Mouse (Mus musculus): ENCODE measurements around the gene Icam2. TPM values are rescaled to one million over a fixed set of nuclear protein-coding genes. Genes with fewer than 3 reads are reported as not detected.
"Not testable (repeated sequence)": the region's sequence is repeated elsewhere in the genome, so short reads cannot be mapped to it uniquely, and the experiment has no call there.

Gene Icam2
- polyA plus RNA-seq, 1 experiment: 23.4 TPM

DNA sequence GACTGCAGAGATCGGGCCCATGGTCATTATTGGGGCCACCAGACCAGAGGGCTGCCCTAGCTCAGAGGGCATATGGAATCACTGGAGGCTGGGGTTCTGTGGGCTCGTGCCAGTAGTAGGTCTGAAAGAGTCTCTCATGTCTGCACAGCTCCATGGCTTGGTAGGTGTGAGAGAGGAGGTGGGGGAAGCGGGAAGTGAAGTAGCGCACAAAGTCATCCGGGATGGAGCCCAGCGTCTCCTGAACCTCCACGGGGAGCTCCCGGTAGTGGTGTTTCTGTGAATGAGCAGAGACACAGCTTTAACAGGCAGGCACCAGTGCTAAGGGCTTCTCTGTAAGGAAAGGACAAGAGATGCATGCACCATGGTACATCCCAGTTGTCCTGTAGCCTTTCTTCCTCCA lies 10.6 kb upstream of the Icam2 start:
- TF ChIP-seq POLR2A (IDR thresholded peaks at IDR 0.05; ENCODE audit: borderline replicate concordance, control insufficient read depth, low read depth, low read length): no peak
- TF ChIP-seq CTCF (IDR thresholded peaks at IDR 0.05; ENCODE audit: control insufficient read depth, insufficient read depth, low read length): no peak
- Histone ChIP-seq H3K4me3 (replicated peaks; ENCODE audit: control insufficient read depth, low read depth, low read length) (no peak overlapping the region), H3K4me1 (ENCODE audit: control insufficient read depth, insufficient read depth, low read length) (no peaks in the 10 kb centered on the region), H3K27ac (ENCODE audit: control insufficient read depth, insufficient read depth, low read depth, low read length, poor library complexity) (no peak overlapping the region)
- 92% methylated on average over 8 of the region's 8 CpGs for WGBS

DNA sequence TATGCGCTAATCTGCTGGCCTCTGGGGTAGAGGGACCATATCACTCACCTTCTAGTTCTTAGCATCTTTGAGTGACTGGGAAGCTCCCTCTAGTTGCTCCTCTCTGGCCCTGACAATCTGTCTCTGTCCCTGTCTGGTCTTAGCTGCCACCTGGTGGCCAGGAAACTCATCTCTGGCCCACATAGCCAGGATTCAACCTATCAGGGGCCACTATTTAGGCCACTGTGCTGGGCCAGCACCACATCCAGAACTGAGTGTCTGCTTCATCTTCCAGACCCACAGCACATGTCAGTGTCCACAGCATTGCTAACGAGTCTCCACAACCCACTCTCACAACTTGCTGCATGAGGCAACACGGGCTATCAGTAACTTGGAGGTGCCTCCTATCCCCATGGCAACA lies 9.8 kb upstream of the Icam2 start:
- H3K4me1 ChIP-seq (ENCODE audit: control insufficient read depth, insufficient read depth, low read length): no peaks in the 10 kb centered on the region
- WGBS: 77% methylated on average over 3 of the region's 3 CpGs
- H3K27ac ChIP-seq (ENCODE audit: control insufficient read depth, insufficient read depth, low read depth, low read length, poor library complexity): no peak overlapping the region
- no peak overlapping the region for H3K4me3 ChIP-seq (replicated peaks; ENCODE audit: control insufficient read depth, low read depth, low read length)
- TF ChIP-seq CTCF (IDR thresholded peaks at IDR 0.05; ENCODE audit: control insufficient read depth, insufficient read depth, low read length) (peak; percentile 46; the same call in 1 of the 2 replicates), POLR2A (IDR thresholded peaks at IDR 0.05; ENCODE audit: borderline replicate concordance, control insufficient read depth, low read depth, low read length) (no peak)

DNA sequence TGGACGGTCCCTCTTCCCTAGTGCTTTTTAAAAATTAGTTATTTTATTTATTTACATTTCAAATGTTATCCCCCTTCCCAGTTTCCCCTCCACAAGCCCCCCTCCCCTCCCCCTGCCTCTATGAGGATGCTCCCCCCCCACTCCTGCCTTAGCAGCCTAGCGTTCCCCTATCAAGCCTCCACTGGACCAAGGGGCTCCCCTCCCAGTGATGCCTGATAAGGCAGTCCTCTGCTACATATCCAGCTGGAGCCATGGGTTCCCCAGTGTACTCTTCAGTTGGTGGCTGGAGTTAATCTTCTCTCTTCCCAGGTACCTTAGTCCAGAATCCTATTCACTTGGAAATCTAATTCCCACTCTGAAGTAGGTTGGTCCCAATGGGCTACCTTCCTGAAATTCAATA lies 6.2 kb upstream of the Icam2 start:
- 64% methylated on average over 2 of the region's 2 CpGs for WGBS

DNA sequence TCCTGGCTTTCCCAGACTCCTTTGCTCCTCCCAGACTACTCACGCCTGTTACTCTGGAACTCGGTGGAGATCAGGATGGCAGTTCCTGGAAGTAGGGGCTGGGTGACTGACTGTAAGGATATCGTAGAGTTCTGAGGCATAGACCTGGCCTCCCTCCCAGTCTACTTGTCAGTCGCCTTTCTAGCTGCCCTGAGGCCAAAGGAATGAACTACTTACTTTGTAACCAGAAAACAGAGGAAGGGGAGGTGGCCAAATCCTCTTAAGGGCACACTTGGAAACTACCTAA lies 5.4 kb upstream of the Icam2 start:
- peaks cover 2% of the 10 kb centered on the region for H3K4me1 ChIP-seq (ENCODE audit: control insufficient read depth, insufficient read depth, low read length)
- H3K4me3 ChIP-seq (replicated peaks; ENCODE audit: control insufficient read depth, low read depth, low read length): no peak overlapping the region
- WGBS: 76% methylated on average over 4 of the region's 4 CpGs
- TF ChIP-seq CTCF (IDR thresholded peaks at IDR 0.05; ENCODE audit: control insufficient read depth, insufficient read depth, low read length) (no peak), POLR2A (IDR thresholded peaks at IDR 0.05; ENCODE audit: borderline replicate concordance, control insufficient read depth, low read depth, low read length) (no peak)
- no peak overlapping the region for H3K27ac ChIP-seq (ENCODE audit: control insufficient read depth, insufficient read depth, low read depth, low read length, poor library complexity)

More for the DNA sequence above, 6.2 kb upstream of the Icam2 start:
- not testable (repeated sequence) for H3K4me1 ChIP-seq (ENCODE audit: control insufficient read depth, insufficient read depth, low read length); H3K27ac ChIP-seq (ENCODE audit: control insufficient read depth, insufficient read depth, low read depth, low read length, poor library complexity); H3K4me3 ChIP-seq (replicated peaks; ENCODE audit: control insufficient read depth, low read depth, low read length)

DNA sequence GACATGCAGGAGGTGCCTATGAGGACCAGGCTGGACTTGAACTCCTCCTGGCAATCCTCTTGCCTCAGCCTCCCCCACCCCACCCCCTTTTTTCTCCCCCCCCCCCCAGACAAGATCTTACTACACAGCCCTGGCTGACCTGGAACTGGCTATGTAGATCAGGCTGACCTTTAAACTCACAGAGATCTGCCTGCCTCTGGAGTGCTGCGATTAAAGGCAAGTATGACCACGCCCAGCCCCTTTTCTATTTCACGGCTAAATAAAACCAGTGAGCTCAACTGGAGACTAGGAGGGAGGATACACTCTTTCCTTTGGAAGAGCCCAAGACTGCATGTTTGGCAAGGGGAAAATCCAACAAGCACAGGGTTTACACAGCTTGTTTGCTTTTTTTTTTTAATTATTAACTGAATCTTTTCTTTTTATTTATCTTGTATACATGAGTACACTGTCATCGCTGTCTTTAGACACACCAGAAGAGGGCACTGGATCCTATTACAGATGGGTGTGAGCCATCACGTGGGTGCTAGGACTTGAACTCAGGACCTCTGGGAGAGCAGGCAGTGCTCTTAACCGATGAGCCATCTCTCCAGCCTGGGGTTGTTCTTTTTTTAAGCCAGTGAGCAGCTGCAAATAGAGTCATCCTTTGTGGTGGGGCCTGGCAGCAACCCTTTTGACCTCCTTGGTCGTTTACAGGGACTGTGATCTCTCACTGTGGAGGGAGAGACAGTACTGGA lies 4.9 kb upstream of the Icam2 start:
- WGBS: 72% methylated on average over 7 of the region's 7 CpGs
- Histone ChIP-seq H3K27ac (ENCODE audit: control insufficient read depth, insufficient read depth, low read depth, low read length, poor library complexity) (no peak overlapping the region), H3K4me3 (replicated peaks; ENCODE audit: control insufficient read depth, low read depth, low read length) (no peak overlapping the region), H3K4me1 (ENCODE audit: control insufficient read depth, insufficient read depth, low read length) (peaks cover 2% of the 10 kb centered on the region)
- TF ChIP-seq CTCF (IDR thresholded peaks at IDR 0.05; ENCODE audit: control insufficient read depth, insufficient read depth, low read length): no peak
- TF ChIP-seq POLR2A (IDR thresholded peaks at IDR 0.05; ENCODE audit: borderline replicate concordance, control insufficient read depth, low read depth, low read length): no peak

DNA sequence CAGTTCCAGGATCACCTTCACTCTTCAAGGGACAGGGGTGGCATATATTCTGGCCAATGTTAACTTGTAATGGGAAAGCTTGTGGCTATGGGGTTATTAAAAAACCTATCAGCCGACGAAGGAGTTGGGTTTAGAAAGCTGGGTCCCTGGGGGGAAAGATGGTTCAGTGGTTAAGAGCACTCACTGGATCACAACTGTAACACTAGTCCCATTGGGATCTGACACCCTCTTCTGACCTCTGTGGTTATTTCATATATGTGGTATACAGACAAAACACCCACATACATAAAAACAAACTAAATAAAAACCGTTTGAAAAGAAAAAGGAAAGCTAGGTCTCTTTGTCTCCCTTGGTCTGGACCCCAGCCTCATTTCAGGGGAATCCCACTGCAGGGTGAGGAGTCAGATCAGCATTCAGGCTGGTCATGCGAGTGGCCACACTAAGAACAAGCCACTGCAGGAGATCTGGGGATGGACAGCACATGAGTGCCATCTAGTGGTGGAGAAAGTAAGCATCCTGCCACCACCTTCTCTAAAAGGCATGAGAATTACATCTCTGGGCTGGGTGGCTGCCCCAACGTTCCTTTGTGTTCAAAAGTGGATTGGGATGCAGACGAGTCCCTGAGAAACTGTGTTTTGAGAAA lies 3.8 kb upstream of the Icam2 start:
- TF ChIP-seq POLR2A (IDR thresholded peaks at IDR 0.05; ENCODE audit: borderline replicate concordance, control insufficient read depth, low read depth, low read length) (no peak), CTCF (IDR thresholded peaks at IDR 0.05; ENCODE audit: control insufficient read depth, insufficient read depth, low read length) (peak; percentile 98)
- no peak overlapping the region for H3K27ac ChIP-seq (ENCODE audit: control insufficient read depth, insufficient read depth, low read depth, low read length, poor library complexity)
- WGBS: 29% methylated on average over 6 of the region's 6 CpGs
- H3K4me3 ChIP-seq (replicated peaks; ENCODE audit: control insufficient read depth, low read depth, low read length): no peak overlapping the region
- H3K4me1 ChIP-seq (ENCODE audit: control insufficient read depth, insufficient read depth, low read length): peaks cover 3% of the 10 kb centered on the region

DNA sequence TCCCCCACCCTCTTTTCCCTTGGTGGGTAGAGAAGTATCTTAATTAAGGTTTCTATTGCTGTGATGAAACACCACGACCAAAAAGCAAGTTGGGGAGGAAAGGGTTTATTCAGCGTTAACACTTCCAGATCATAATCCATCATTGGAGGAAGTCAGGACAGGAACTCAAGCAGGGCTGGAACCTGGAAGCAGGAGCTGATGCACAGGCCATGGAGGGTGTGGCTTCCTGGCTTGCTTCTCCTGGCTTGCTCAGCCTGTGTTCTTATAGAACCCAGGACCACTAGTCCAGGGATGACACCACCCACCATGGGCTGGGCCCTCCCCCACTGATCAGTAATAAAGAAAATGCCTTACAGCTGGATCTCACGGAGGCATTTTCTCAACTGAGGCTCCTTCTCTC lies 2.9 kb upstream of the Icam2 start:
- Histone ChIP-seq H3K4me3 (replicated peaks; ENCODE audit: control insufficient read depth, low read depth, low read length) (no peak overlapping the region), H3K27ac (ENCODE audit: control insufficient read depth, insufficient read depth, low read depth, low read length, poor library complexity) (no peak overlapping the region), H3K4me1 (ENCODE audit: control insufficient read depth, insufficient read depth, low read length) (peaks cover 3% of the 10 kb centered on the region)
- 42% methylated on average over 3 of the region's 3 CpGs for WGBS
- TF ChIP-seq POLR2A (IDR thresholded peaks at IDR 0.05; ENCODE audit: borderline replicate concordance, control insufficient read depth, low read depth, low read length) (no peak), CTCF (IDR thresholded peaks at IDR 0.05; ENCODE audit: control insufficient read depth, insufficient read depth, low read length) (no peak)

DNA sequence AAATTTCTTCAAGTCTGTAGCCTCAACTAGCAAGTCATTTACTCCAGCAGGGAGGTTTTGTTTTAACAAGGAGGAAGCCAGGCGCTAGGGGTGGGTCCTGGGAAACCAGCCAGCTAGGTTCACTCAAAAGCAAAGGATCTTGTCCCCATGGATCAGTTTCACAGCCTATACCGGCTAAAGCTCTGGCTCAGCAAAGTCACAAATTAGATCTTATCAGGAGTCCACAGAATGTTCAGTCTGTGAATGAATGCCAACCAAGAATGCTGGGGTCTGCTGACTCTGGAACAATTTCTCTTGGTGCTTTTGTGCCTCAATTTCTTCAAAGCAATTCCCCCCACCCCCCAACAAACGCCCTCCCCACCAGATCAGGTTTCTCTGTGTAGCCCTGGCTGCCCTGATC lies 1.7 kb upstream of the Icam2 start:
- no peak overlapping the region; the same call in 1 of the 2 replicates for H3K27ac ChIP-seq (ENCODE audit: control insufficient read depth, insufficient read depth, low read depth, low read length, poor library complexity)
- WGBS: 30% methylated on average over 3 of the region's 3 CpGs
- TF ChIP-seq POLR2A (IDR thresholded peaks at IDR 0.05; ENCODE audit: borderline replicate concordance, control insufficient read depth, low read depth, low read length) (no peak), CTCF (IDR thresholded peaks at IDR 0.05; ENCODE audit: control insufficient read depth, insufficient read depth, low read length) (no peak)
- peaks cover 3% of the 10 kb centered on the region for H3K4me1 ChIP-seq (ENCODE audit: control insufficient read depth, insufficient read depth, low read length)
- no peak overlapping the region for H3K4me3 ChIP-seq (replicated peaks; ENCODE audit: control insufficient read depth, low read depth, low read length)

DNA sequence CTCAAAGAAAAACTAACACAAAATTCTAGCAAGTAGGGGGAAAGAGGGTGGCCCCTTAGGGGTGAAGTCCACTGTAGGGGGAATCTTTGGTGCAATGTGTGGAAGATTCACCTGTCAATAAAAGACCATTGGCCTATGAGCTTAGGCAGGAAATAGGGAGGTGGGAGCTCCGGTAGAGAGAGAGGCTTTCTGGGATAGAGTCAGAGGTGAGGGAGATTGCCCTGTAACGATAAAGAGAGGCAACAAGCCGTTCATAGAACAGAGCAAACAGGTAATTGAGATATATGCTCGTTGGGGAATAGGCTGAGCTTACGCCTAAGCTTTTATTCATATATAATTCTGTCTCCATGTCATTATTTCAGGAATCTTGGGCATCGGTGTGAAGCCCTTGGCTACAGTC lies 855 bp downstream of the Icam2 start:
- Histone ChIP-seq H3K4me1 (ENCODE audit: control insufficient read depth, insufficient read depth, low read length) (peaks cover 5% of the 10 kb centered on the region), H3K27ac (ENCODE audit: control insufficient read depth, insufficient read depth, low read depth, low read length, poor library complexity) (peak overlapping the region; percentile 92; the same call in 1 of the 2 replicates), H3K4me3 (replicated peaks; ENCODE audit: control insufficient read depth, low read depth, low read length) (peak overlapping the region; percentile 71)
- TF ChIP-seq POLR2A (IDR thresholded peaks at IDR 0.05; ENCODE audit: borderline replicate concordance, control insufficient read depth, low read depth, low read length) (no peak), CTCF (IDR thresholded peaks at IDR 0.05; ENCODE audit: control insufficient read depth, insufficient read depth, low read length) (no peak)
- WGBS: 7% methylated on average over 6 of the region's 6 CpGs
